Mouse (Mus musculus): ENCODE data around the gene Spin1.

- TF ChIP-seq CTCF (IDR thresholded peaks at IDR 0.05) (no peak), EP300 (IDR thresholded peaks at IDR 0.05) (no peak)
These were observed 46.4 kb downstream of the Spin1 start for GRCm38 (mm10) chr13:51147106-51147505.

All from lung, postnatal 0 days (tissue).